Mouse (Mus musculus) heart, adult 10 weeks (tissue): ENCODE results near the gene Plekha8. TPM values are rescaled to one million over a fixed set of nuclear protein-coding genes. Genes with fewer than 3 reads are reported as not detected.

Experiments
- polyA plus RNA-seq: library from polyadenylated mRNA; stranded (reverse); fragments of 350-450 nt; fragmentation: Illumina TruSeq; extraction: RNeasy Lipid Tissue Mini Kit (QIAGEN cat#74804); gene quantifications from one replicate; pipeline ENCODE4 v1.2.3, GENCODE M21; 2014; ENCODE audit warnings: low read depth, low replicate concordance

Gene Plekha8
- polyA plus RNA-seq, result 7.0 TPM

DNA sequence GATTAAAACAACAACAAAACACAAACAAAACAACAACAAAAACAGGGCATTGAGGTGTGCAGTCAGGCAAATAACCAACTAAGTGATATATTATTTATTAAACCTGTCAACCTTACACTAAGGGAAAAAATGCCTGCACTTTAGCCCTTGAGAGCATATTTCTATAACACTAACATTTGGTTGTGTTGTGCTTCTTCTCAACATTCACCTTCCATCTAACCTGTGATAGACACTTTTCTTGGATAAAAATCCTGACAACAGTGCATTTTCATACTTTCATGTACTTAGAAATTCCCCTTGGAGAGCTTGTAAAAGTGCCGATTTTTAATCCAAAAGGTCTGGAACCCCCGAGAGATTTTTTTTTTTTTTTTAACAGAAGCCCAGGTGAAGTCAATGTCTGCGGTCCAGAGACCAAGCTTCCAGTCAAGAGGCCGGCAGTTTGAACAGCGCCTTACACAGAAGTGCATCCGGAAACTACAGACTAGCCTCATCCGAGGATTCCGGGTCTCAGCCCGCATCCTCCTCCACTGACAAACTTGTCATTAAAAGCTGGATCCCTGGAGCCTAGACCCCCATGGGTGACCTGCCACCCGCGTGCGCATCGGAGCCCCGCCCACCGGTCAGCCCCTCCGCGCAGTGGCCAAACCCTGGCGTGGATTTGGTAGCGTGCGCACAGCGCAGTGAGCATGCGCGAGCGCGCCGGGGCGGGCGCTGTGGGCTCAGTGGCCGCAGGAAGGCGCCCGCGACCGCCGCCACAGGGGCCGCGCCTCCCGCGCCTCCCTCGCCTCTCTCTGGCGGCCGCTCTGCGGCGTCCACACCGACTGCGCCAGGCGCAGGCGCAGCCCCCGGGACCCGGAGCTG, at the start of gene Plekha8:
TSS of gene Plekha8 (plus strand) at position 643 of the 861 bp plus-strand sequence.

GRCm38 (mm10) chr6:54565665-54566545, 29.0 kb upstream of the Plekha8 start, which contains the start of gene Scrn1:
Scrn1 (minus strand) TSS chr6:54566489.

DNA sequence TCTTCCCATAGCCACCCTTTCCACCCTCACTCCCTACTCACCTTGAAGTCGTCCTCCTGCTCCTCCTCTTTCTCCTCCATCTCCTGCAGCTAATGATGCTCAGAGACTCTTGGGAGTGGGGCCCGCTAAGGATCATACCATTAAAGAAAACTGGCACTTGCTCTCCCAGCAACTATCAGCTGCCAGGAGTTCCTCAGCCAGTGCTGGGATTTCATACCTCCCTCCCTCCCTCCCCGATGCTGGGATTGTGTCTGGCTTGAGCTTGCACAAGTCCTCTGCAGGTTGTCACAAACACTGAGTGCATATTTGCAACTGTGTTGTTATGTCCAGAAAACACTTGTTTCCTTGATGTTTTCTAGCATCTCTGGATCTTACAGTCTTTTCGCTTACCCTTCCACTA, 2.3 kb downstream of the Plekha8 start, which contains the start of gene Fkbp14:
TSS of gene Fkbp14 (minus strand) at position 101 of the 400 bp plus-strand sequence.

DNA sequence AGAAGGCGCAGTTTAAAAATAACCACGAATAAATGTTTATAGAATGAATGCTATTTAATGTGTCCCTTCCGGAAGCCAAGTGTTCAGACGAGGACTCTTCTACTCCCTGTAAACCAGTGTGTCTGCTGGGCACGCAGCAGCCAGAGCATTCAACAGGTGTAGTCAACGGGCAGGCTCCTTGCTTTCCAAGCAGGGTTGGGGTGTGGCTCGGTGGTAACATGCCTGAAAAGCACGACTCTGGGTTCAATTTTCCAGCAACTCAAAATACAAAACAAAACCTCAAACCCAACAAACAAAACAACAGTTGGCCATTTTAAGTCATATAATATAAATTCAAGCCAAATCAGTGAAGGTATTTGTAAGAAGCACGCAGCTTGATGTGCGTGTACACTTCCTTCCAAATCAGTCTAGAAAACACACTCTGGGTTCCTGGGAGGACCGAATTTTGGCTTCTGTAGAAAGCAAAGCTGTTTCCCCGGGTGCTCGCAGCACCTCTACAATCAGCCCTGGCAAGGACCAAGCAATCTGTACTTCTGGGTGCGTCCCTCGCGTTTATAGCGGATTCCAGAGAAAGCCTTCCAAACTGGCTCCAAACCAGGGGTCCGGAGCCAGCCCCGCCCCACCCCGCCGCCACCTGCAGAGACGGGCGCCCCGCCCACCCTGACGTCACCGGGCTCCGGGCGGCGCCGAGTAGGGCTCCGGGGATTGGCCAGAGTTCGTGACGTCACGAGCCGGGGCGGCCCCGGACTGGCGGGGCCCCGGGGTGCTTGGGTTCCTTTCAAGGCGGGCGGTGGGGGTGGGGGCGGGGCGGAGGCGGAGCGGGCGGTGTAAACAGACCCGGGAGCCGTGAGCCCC, 86.2 kb downstream of the Plekha8 start, which contains the start of gene Mturn:
TSS of gene Mturn (plus strand) at position 734 of the 855 bp plus-strand sequence.

Other genes with a start within 250 kb of the Plekha8 start
- gene Wipf3, start 165.5 kb upstream of the Plekha8 start, polyA plus RNA-seq, result 23.8 TPM
- gene Scrn1, start 28.6 kb upstream of the Plekha8 start, polyA plus RNA-seq, result 13.4 TPM
- 10.1 TPM for gene Fkbp14, start 2.2 kb downstream of the Plekha8 start, polyA plus RNA-seq
- 13.0 TPM for gene Mturn, start 86.5 kb downstream of the Plekha8 start, polyA plus RNA-seq
- gene Znrf2, start 221.8 kb downstream of the Plekha8 start, polyA plus RNA-seq, result 13.4 TPM